Mouse (Mus musculus): ENCODE results near the gene Dlgap1.

GRCm38 (mm10) chr17:70347403-70347802 lies 378.5 kb downstream of the Dlgap1 start:
- TF ChIP-seq CTCF (conservative IDR thresholded peaks at IDR 0.05; ENCODE audit: low read length): no peak
- no peak for TF ChIP-seq NANOG (IDR thresholded peaks at IDR 0.05; ENCODE audit: borderline replicate concordance, low read length)
